Mouse (Mus musculus) ovary, adult 10 weeks (tissue): ENCODE measurements around the gene Ak5. TPM values are rescaled to one million over a fixed set of nuclear protein-coding genes. Genes with fewer than 3 reads are reported as not detected.

Experiments used
- polyA plus RNA-seq: library from polyadenylated mRNA; stranded (reverse); fragments of 350-450 nt; fragmentation: Illumina TruSeq; extraction: RNeasy Lipid Tissue Mini Kit (QIAGEN cat#74804); gene quantifications from one replicate; pipeline ENCODE4 v1.2.3, GENCODE M21; 2014

Ak5 gene
- 0.48 TPM for polyA plus RNA-seq

DNA sequence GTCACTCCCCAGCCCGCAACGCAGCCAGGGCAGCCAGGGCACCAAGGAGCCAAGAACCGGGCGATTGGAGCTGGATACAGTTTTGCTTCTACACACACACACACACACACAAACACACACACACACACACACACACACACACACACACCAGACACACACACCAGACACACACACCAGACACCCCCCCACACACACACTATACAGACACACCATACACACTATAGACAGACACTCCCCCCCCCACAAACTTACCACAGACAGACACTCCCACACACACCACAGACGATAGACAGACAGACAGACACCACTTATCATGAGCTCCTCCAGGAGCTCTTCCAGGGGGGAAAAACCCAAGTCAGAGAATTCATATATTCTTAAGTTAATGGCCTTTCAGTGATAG, at the start of gene Ak5:
Gene Ak5, minus strand, starts transcription at position 122 of the 400 bp plus-strand sequence.

DNA sequence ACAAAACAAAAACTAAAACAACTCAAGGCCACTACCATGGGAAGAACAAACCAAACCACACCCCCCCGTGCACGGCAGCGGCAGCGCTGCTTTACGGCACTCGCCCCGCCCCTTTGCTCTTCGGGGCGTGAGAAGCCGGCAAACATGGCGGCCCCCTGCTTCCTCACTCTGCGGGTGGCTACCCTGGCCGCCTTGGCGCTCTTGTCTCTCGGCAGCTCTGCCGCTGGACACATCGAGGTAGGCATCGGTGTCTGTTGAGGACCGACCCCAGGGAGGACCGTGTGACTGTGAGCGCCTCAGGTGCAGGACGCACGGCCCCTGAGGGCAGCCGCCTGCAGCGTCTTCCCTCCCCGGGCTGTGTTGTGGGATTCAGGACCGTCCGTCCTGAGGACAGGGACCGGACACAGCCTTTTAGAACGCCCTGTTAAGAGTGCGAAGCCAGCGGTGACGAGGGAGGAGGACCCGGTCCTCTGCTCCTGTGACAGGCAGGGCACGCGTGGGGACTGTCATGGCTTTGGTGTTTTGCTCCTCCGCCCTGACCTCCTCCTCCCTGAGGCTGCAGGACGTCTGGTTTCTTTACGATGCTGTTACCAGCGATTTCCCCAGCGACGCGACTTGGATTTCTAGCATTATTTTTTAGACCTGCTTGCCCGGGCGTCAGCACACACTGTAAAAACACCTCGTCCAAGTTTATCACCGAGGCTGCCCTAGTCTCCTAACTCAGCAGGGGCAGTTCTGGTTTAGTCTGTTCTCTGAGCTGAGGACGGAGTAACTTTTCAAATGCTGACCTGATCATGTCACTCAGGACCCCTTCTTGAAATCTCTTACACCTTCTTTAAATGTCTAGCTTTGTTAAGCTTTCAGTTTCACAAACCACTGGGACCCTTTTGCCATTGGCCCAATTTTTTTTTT, 46.1 kb upstream of the Ak5 start, which contains the start of gene Pigk:
Gene Pigk, plus strand, starts transcription at position 110 of the 912 bp plus-strand sequence.

Other genes with a start within 250 kb of the Ak5 start
- 114 TPM for gene Pigk, start 45.7 kb upstream of the Ak5 start, polyA plus RNA-seq